Mouse (Mus musculus) ES-E14 (cell line): ENCODE data around the gene Gm11627.

Experiments used
- HCFC1 ChIP-seq: IDR thresholded peaks from 2 replicates; pipeline ENCODE4 v1.6.1; 2012; ENCODE audit warnings: low read length, inconsistent platforms, borderline replicate concordance; ENCODE audit not compliant: insufficient read depth
- ZNF384 ChIP-seq: IDR thresholded peaks from 2 replicates; pipeline ENCODE4 v1.6.1; 2012; ENCODE audit warnings: low read depth, low read length, inconsistent platforms

DNA sequence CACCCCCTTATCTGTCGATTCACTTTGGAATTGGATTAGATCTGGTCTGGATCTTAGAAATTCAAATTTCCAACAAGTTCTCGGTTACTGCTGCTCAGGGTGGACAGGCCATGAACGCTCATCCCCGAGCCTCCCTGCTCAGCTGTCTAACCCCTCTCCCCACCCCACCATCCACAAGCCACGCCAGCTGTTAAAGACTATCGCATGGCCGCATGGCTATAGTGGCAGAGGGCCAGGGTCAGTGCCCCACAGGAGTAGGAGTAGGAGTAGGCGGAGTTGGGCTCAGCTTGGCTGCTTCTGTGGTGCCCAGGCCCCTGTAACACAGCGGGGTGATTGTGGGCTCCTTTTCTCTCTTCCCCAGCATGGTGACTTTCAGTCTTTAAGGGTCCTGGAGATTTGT lies 49.3 kb upstream of the Gm11627 start:
- TF ChIP-seq HCFC1 (no peak), ZNF384 (no peak)
